Mouse (Mus musculus) myocyte (in vitro differentiated cells): ENCODE results near the gene Src.

Experiments used
- CEBPB ChIP-seq: IDR thresholded peaks from 2 replicates; pipeline ENCODE4 v1.6.1; 2011; ENCODE audit warnings: mild to moderate bottlenecking, moderate library complexity; ENCODE audit not compliant: poor library complexity, insufficient read depth, severe bottlenecking
- POLR2A ChIP-seq: IDR thresholded peaks from one replicate; pipeline ENCODE4 v1.6.1; 2011; ENCODE audit warnings: low read depth, mild to moderate bottlenecking, control low read depth, moderate library complexity; ENCODE audit not compliant: insufficient read length
- SRF ChIP-seq: IDR thresholded peaks from one replicate; pipeline ENCODE4 v1.6.1; 2011; ENCODE audit warnings: low read depth; ENCODE audit not compliant: control insufficient read depth, insufficient read length
- TCF12 ChIP-seq: IDR thresholded peaks from one replicate; pipeline ENCODE4 v1.6.1; 2011; ENCODE audit warnings: mild to moderate bottlenecking, control low read depth; ENCODE audit not compliant: poor library complexity, insufficient read depth, severe bottlenecking

DNA sequence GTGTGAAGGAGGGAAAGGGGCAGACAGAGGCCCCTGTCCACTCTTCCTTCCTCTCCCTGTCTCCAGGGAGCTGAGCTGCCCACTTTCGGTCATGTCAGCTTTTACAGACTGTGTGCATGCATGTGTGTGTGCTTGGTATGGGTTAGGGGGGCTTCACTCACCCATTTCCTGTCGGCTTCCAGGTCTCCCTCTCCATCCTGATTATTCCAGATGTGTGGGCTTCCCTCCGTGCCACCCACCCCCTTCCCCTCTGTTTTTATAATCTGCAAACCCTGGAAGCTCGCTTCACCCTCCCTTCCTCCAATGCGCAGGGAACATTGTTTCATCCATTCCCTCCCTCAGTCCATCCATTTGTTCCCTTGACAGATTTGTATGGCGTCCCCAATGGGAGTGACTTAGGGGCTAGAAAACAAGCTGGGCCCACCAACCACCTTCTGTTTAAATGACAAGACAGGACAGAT, 56.1 kb downstream of the Src start:
- TF ChIP-seq CEBPB (no peak), SRF (no peak), TCF12 (no peak), POLR2A (no peak)
